Mouse (Mus musculus): ENCODE measurements around the gene Olfr345.

The Olfr345 gene

DNA sequence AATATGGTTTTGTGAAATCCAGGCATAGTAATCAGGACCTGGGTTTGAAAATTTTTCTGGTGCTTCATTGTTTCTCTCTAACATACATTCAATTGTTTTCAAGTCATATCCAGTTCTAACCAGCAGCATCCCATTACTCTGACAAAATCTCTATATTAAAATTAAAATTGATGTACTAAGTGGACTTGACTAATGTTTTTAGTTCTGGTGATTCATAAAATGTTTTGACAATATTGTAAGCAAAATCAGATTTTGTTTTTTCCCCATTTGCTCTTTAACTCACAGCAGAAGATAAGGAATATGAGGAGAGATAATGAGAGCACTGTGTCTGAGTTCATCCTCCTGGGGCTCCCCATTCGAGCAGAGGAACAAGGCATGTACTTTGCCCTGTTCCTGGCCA lies at the start of gene Olfr345:
TSS of gene Olfr345 (plus strand) at position 301 of the 400 bp plus-strand sequence.
- DNase-seq (ENCODE audit: low spot score) = no peak

DNA sequence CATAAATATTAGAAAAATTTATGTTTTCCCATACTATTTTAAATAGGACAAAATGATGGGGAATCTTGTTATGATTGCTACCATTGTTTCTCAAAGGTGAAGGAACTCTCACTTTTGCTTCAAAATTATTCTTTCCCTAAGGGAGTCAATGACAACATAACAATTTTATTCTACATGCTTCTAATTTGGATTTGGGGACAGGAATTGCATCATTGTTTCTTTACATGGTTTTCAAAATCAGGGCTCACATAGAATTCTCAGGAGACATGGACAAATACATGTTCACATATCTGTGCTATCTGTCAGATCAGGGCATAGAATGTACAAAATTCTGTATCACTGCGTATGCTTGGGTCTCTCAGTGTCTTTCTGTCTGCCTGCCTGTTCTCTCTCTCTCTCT lies 45.6 kb downstream of the Olfr345 start, which contains the start of gene Olfr346:
TSS of gene Olfr346 (plus strand) at position 301 of the 400 bp plus-strand sequence.
- DNase-seq (ENCODE audit: low spot score) = no peak
